Mouse (Mus musculus) limb, embryonic 14.5 days (tissue): ENCODE measurements at regions not wholly inside any gene's neighbourhood (a gene's known extent, or its start where the extent isn't known, plus 50 kb on each side); places are given as distances from the start of the nearest gene placed in this dataset.

ENCODE experiments used
- ATAC-seq: fragments of 200-750 bp; cut with Nextera tagmentation; 2 replicates; pipeline ENCODE4 v1.8.0; 2017; ENCODE audit warnings: low read depth, moderate number of reproducible peaks, moderate TSS enrichment; ENCODE audit not compliant: low FRiP score
- DNase-seq: peaks from one replicate; pipeline ENCODE4 v3.0.0-alpha.2; 2015; ENCODE audit warnings: low spot score
- H3K27ac ChIP-seq: fragments of 300-500 bp; sonication (generic); replicated peaks from 2 replicates; pipeline ENCODE4 v1.5.1; 2014; ENCODE audit warnings: low read depth, mild to moderate bottlenecking, low read length, moderate library complexity, mixed read lengths
- H3K27me3 ChIP-seq: fragments of 300-500 bp; sonication (generic); 2 replicates; pipeline ENCODE4 v1.6.1; 2014; ENCODE audit warnings: low read length, mixed read lengths; ENCODE audit not compliant: control insufficient read depth, insufficient read depth
- H3K36me3 ChIP-seq: fragments of 300-500 bp; sonication (generic); 2 replicates; pipeline ENCODE4 v1.6.1; 2014; ENCODE audit warnings: mild to moderate bottlenecking, low read length, moderate library complexity, mixed read lengths; ENCODE audit not compliant: control insufficient read depth, insufficient read depth
- H3K4me1 ChIP-seq: fragments of 300-500 bp; sonication (generic); 2 replicates; pipeline ENCODE4 v1.6.1; 2014; ENCODE audit warnings: antibody characterized with exemption, low read length, mixed read lengths; ENCODE audit not compliant: control insufficient read depth, insufficient read depth
- H3K4me2 ChIP-seq: fragments of 300-500 bp; sonication (generic); replicated peaks from 2 replicates; pipeline ENCODE4 v1.6.1; 2014; ENCODE audit warnings: low read depth, mild to moderate bottlenecking, low read length, moderate library complexity; ENCODE audit not compliant: severe bottlenecking
- H3K4me3 ChIP-seq: fragments of 300-500 bp; sonication (generic); replicated peaks from 2 replicates; pipeline ENCODE4 v1.5.1; 2014; ENCODE audit warnings: low read length
- H3K9ac ChIP-seq: fragments of 300-500 bp; sonication (generic); 2 replicates; pipeline ENCODE4 v1.6.1; 2014; ENCODE audit warnings: mild to moderate bottlenecking, low read depth, low read length, moderate library complexity; ENCODE audit not compliant: severe bottlenecking
- H3K9me3 ChIP-seq: fragments of 300-500 bp; sonication (generic); 2 replicates; pipeline ENCODE4 v1.6.1; 2016; ENCODE audit warnings: low read length; ENCODE audit not compliant: control insufficient read depth
- POLR2A ChIP-seq: fragments of 200-500 bp; IDR thresholded peaks from 2 replicates; pipeline ENCODE4 v1.8.0; 2012; ENCODE audit warnings: inconsistent platforms, mild to moderate bottlenecking, moderate library complexity, borderline replicate concordance; ENCODE audit not compliant: insufficient read depth, insufficient read length; ENCODE audit errors: extremely low read depth
- WGBS: fragments of 180-500 bp; shearing (Covaris S2); extraction: QIAGEN DNeasy Blood & Tissue Kit; methylation state at CpG from one replicate; pipeline ENCODE4 v1.1.7; 2014; 5-methylcytosine and 5-hydroxymethylcytosine counted together

GRCm38 (mm10) chr9:46647238-46647922 lies 327.6 kb upstream of the 4931429L15Rik start:
- Histone ChIP-seq H3K27ac (no peak overlapping the region), H3K4me2 (no peak overlapping the region), H3K9me3 (no peaks in the 10 kb centered on the region), H3K4me1 (no peaks in the 10 kb centered on the region), H3K27me3 (no peaks in the 10 kb centered on the region), H3K4me3 (no peak overlapping the region), H3K36me3 (no peaks in the 10 kb centered on the region), H3K9ac (no peak overlapping the region)
- WGBS, result 69% methylated on average over 9 of the region's 9 CpGs
- ATAC-seq (no peak), DNase-seq (no peak)
- no peak for TF ChIP-seq POLR2A

DNA sequence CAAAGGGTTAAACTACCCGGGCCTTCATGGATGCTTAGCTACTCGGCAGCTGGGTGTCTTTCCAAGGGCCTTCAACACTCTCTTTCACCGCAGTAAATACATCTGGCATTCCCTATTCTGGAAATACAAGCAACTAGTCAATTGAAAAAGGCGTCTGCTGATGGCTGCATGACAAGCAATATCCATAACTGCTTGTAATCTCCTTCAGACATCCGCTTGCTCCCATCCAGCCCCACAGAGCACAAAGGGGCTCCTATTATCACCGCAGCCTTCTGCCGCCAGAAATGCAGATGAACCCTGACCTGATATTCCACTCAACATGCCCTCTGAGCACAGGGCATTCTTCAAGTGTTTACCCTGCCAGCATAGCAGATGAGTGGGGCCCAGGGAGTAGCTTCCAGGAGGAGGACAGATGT lies 325.7 kb upstream of the 4931429L15Rik start:
- no peaks in the 10 kb centered on the region for H3K36me3 ChIP-seq
- no peak overlapping the region for H3K4me3 ChIP-seq
- DNase-seq (peak; percentile 16), ATAC-seq (no peak)
- H3K9ac ChIP-seq, result no peak overlapping the region
- H3K4me1 ChIP-seq, result no peaks in the 10 kb centered on the region
- no peak overlapping the region for H3K27ac ChIP-seq
- no peak overlapping the region for H3K4me2 ChIP-seq
- H3K27me3 ChIP-seq, result no peaks in the 10 kb centered on the region
- no peaks in the 10 kb centered on the region for H3K9me3 ChIP-seq
- WGBS, result 42% methylated on average over 7 of the region's 7 CpGs
- TF ChIP-seq POLR2A, result no peak

DNA sequence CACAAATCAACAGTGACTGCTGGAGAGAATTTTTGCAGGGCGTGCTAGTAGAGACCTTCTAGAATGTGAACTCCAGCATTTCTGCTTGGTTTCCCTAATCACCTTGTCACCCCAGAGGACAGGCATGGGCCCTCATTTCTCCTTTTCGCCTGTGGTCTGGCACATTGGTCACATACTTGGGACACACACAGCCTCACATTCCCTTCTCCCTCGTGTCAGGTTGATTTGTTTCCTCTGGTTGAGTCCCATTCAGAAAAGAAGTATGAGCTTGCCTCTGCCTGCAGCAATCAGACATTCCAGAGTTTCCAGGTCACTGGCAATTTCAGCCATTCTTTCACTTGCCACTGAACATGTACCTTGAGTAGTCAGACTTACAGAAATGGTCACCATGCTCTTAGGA lies 323.8 kb upstream of the 4931429L15Rik start:
- ATAC-seq (no peak), DNase-seq (no peak)
- H3K9me3 ChIP-seq, result no peaks in the 10 kb centered on the region
- H3K27ac ChIP-seq, result no peak overlapping the region
- H3K36me3 ChIP-seq, result no peaks in the 10 kb centered on the region
- no peak overlapping the region for H3K4me3 ChIP-seq
- TF ChIP-seq POLR2A, result no peak
- no peaks in the 10 kb centered on the region for H3K27me3 ChIP-seq
- no peak overlapping the region for H3K4me2 ChIP-seq
- H3K9ac ChIP-seq, result no peak overlapping the region
- no peaks in the 10 kb centered on the region for H3K4me1 ChIP-seq
- WGBS, result 62% methylated on average over 3 of the region's 3 CpGs

DNA sequence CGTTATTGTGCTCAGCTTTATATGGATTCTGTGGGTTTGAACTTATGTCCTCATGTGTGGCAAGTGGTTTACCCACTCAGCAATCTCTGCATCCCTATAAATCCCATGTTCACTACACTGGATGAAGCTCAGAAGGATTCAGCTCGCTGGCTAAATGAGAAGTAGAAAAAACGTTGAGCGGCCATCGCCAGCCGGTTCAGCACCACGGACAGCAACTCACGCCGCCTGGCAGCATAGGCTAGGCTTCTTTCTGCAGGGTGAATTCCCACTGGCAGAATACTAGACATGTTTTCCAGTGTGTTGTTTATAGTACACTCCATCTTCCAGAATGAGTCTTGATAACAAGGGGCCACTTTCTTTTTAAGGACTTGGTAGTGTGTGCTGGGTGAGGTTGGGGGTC lies 322.9 kb upstream of the 4931429L15Rik start:
- H3K4me2 ChIP-seq, result no peak overlapping the region
- WGBS, result 6% methylated on average over 9 of the region's 9 CpGs
- H3K9ac ChIP-seq, result no peak overlapping the region
- TF ChIP-seq POLR2A, result no peak
- DNase-seq, result peak; percentile 80
- H3K9me3 ChIP-seq, result no peaks in the 10 kb centered on the region
- H3K27ac ChIP-seq, result no peak overlapping the region
- H3K4me1 ChIP-seq, result no peaks in the 10 kb centered on the region
- H3K27me3 ChIP-seq, result no peaks in the 10 kb centered on the region
- no peak overlapping the region for H3K4me3 ChIP-seq
- H3K36me3 ChIP-seq, result no peaks in the 10 kb centered on the region
- ATAC-seq, result no peak

DNA sequence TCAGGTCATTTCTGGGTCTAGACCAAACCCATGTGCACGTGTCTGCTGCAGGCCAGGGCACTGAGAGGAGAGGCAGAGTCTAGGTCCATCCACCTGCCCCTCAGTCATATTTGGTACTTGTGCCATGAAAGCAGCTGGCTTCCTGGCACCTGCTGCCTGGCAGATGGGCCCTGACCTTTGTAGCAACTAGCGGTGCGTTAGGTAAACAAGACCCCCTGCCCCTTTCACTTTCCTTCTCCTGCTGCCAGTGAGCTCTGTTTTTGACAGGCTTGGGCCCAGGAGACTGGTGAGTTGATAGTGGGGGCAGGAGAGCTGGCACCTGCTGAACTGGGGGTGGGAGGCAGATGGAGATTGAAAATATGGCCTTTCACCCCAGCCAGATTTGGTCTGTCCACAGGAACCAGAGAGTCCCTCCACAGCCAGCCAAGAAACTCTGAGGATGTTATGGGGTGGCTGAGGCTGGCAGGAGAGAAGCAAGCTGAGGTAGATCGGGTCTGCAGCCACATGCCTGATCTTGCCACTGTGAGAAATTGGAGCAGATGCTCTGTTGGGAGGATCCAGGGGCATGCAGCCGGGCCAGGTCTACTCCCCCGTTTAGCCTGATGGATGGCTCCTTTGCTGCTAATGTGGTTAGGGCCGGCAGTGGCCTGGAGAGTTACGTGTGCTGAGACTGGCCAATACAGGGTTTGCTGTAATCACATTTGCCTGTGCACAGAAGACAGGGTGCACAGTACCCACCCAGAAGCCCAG lies 316.6 kb upstream of the 4931429L15Rik start:
- H3K4me2 ChIP-seq, result no peak overlapping the region
- WGBS, result 61% methylated on average over 8 of the region's 8 CpGs
- ATAC-seq, result no peak
- no peak overlapping the region for H3K27ac ChIP-seq
- H3K4me1 ChIP-seq, result no peaks in the 10 kb centered on the region
- H3K9ac ChIP-seq, result no peak overlapping the region
- no peak for TF ChIP-seq POLR2A
- no peak overlapping the region for H3K4me3 ChIP-seq
- DNase-seq, result no peak
- no peaks in the 10 kb centered on the region for H3K9me3 ChIP-seq
- H3K27me3 ChIP-seq, result no peaks in the 10 kb centered on the region
- no peaks in the 10 kb centered on the region for H3K36me3 ChIP-seq
